Mouse (Mus musculus) CD8-positive naive resting alpha-beta T cell, adult 2 months (primary cell): Measurements from ENCODE around the gene Actr6.

Experiments
- DNase-seq, 2 experiments: peaks; one replicate each; pipeline ENCODE4 v3.0.0; 2022; ENCODE audit warnings: low read depth in 2 of 2, low spot score in 2 of 2

Gene Actr6

DNA sequence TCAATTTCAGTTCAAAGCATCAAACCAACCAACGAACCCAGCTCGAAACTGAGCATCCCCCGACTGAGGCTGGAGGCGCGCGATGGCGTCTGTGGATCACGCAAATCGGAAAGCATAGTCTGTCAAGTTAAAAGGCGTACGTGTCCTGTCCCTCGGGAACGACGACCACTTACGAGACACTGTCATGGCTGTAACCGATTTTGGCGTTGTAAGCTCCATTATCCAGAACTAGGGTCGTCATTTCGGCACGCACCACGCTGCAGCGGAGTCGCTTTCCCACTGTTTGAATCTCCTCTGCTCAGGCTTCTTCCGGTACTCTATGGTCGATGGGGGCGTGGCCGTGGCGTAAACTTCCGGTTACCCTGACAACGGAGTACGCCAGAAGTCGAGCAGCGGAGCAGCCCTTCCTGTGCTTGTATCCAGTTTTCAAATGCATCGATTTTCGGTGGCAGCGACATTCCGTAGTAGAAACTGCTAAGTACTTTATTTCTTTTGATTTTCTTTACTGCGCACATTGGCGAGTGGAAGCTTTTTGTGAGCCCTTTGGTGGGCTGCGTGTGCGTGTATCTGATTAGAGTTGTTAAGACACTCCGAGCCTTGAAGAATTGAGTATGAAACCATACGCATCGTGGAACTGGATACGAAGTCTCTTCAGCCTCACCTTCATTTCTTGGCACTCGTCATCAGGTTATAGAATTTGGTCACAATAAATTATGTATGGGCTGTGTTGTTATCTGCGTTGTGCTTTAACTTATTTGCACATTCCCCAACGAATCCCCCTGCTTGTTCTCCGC, at the start of gene Actr6:
TSS of gene Actr6 (minus strand) at position 295 of the 794 bp plus-strand sequence.
- DNase-seq: peak; percentile 90 to 94

DNA sequence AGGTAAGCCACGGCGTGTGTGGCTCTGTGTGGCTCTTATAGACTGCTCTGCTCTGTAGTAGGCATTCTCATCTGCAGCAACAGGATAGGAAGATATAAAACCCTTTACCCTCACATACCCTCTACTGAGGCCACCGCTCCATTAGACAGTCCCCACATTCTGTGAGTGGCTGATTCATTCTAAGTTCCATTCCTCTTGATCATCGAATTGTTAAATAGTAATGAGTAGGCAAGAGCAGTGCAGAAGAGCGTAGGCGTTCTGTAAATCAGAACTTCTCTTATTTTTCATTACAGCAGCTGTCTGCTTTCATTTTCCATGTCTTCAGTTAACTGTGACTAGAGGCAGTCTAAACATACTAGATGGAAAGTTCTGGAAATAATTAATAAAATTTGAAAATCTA, 43.9 kb upstream of the Actr6 start:
- no peak for DNase-seq

DNA sequence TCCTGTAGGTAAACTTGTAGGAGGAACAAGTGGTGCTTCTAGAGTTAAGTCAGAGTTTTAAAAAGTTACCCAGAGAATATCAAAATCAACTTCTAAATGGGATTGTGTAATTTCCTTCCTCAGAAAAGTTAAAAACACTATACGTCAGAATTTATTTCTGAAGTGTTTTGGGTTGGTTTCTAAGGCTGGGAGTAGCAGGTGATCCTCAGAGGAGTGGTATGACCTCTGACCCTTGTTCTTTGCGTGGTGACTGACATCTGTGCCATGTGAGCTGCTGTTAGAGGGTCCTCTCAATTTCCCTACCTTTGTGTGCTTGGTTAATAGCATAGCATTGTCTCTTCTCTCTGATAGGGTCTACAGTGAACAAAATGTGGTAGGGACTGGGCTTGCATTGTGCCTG, 39.8 kb upstream of the Actr6 start:
- DNase-seq: no peak

DNA sequence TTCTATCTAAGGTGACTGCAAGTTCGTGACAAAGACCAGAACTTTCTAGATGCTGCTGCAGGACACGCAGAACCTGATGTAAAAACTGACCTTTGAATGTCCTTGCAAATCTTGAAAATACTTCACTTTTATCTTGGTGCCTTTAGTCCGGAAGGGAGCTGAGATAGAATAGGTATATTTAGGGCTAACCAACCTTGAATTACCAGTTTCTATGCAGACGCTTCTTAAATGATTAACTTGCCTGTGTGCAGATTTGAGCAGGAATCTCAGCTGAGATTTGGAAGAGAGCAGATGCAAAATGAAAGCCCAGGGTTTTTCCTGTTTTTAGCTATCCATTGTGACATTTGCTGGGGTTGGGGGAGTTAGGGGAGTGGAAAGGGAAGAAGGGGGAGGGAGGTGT, 37.0 kb upstream of the Actr6 start:
- DNase-seq: no peak

GRCm38 (mm10) chr10:89768352-89769020, 36.4 kb upstream of the Actr6 start:
- no peak for DNase-seq

DNA sequence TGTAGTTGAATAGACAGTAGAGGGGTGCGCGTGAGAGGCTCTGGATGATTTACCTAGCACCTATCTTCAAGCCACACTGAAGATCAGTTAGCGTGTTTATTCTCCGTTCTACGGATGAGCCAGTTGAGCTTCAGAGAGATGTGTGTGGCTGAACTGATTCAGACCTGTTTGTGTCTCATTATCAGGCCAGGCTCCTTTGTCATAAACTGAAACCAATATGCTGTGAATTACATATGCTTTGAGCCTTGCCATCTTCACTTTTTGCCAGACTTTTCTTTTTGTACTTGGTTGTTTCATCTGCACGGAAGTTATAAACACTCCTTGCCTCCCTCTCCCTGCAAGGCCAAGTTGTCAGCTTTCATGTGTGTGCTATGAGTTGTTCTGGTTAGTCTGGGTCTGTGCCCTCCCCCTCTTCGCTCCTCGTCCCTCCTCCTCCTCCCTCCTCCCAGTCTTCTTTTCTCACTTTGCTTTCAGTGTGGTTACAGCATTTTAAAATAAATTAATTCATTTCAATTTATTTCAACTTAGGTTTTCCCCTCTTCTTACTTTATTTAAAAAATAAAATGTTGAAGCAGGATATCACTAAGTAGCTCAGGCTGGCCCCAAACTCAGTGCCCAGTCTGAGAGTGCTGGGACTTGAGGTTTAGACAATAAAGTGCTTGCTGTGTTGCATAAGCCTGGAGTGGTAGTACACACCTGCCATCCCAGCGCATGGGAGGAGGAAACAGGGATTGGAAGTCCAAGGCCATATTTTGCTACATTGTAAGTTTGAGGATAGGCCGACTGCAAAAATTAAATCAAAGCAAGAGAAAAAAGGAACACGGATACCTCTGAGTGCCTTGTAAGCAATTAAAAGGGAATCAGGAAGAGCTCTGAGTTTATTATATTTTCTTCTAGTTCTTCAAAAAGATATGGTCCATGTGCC, 34.0 kb upstream of the Actr6 start:
- peak in 1 of 2 experiments; percentile 15 for DNase-seq

DNA sequence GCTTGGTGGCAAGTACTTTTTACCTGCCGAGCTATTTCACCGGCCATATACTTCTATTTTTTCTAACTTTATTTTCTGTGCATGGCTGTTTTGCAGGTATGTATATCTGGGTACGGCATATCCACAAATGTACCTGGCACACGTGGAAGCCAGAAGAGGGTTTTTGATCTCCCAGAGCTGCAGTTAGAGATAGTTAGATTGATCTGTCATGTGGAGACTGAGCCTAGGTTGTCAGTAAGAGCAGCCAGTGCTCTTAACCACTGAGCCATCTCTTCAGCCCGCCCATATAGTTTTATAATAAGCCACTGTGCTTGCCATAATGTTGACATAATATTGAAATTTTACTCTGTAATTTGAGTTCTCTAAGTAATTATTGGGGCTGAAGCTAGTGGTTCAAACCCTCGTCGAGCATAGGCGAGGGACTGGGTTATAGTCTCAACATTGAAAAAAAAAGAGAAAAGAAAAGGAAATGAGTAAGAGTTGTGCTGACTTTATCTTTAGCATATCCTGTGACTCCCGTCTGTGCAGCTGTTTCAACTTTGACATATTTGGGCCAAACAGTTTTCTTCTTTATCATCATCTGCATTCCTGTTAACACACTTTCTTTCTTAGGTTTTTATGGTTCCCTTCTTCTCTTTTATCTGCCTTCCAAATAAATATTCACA, 32.5 kb upstream of the Actr6 start:
- DNase-seq: no peak

DNA sequence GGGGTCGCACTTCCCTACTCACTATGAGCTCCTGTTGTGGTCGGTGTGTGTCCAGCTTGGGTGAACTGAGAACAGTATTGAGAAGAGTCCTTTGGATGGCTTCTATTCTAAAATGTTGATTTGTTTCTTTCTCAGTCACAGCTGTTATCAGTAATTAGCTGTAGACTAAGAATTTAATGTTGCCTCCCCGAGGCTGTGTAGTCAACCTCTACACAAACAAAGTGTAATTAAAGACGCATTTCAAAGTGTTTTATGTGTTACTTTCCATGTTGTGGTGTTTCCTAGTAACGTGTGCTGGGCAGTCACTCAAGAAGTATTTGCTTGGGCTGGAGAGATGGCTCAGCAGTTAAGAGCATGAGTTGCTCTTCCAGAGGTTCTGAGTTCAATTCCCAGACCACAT, 28.7 kb upstream of the Actr6 start:
- DNase-seq: no peak

DNA sequence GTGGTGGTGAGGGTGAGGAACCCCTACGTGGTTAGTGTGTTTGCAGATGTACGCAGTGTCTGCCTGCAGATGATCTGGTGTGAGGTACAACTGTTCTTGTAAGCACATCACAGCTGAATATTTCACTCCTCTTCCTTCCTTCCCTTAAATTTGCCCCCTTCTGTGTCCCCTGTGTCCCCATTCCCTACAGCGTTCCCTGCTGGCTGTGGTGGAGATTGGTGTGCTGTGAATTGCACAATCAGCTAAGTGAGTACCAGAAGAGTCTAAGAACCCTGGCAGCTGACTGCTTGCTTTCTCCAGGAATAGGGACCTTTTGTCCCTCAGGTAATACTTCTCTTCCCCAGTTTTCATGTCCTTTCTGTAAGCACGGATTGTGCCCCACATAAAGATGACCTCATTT, 23.1 kb upstream of the Actr6 start:
- no peak for DNase-seq

- DNase-seq: no peak
These were observed 19.0 kb upstream of the Actr6 start for GRCm38 (mm10) chr10:89751069-89751468.

- no peak for DNase-seq
These were observed 16.5 kb upstream of the Actr6 start for GRCm38 (mm10) chr10:89748619-89749018.

GRCm38 (mm10) chr10:89747911-89748310, 15.8 kb upstream of the Actr6 start:
- DNase-seq: no peak

- no peak for DNase-seq
These were observed 15.3 kb upstream of the Actr6 start for GRCm38 (mm10) chr10:89747221-89747905.

GRCm38 (mm10) chr10:89746581-89746980, 14.5 kb upstream of the Actr6 start:
- no peak for DNase-seq

DNA sequence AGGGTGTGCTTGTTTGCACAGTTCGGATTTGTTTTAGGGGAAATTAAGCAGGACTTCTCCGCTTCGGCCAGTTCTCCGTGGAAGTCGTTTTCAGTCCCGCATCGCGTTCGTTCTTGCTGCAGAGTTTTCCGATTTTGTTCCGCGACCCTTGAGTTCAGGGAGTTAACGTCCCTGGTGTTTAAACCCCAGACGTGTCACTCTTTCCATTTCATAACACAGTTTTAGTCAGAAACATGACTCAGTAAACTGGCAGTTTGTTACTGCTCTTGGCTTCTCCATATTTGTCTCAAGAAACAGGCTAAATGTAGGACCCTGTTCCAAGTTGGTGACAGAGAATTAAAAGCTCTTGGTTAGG, 13.5 kb upstream of the Actr6 start:
- no peak for DNase-seq

GRCm38 (mm10) chr10:89744871-89745665, 13.0 kb upstream of the Actr6 start, which contains the start of gene Uhrf1bp1l:
TSS of gene Uhrf1bp1l (plus strand) at chr10:89744991.
- DNase-seq: peak; percentile 75 to 78

GRCm38 (mm10) chr10:89744341-89744740, 12.2 kb upstream of the Actr6 start:
- no peak for DNase-seq

GRCm38 (mm10) chr10:89743266-89743665, 11.2 kb upstream of the Actr6 start:
- no peak for DNase-seq

DNA sequence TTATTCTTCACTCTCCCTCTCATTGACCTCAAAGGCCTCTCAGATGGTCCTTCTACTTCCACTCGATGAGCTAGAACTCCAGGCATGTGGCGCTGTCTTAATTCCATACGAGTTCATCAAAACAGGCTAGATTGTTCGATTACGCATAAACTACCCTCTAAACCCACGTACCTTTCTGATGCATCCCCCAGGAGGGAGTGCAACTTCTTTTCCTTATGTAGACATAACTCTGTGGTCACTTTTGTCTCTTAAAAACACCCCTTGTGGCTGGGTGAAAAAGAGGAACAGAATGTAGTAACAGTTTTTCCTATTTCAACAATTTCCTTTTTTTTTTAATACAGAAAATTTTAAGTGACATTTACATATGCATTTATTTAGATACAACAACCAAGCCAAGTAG, 8.9 kb upstream of the Actr6 start:
- DNase-seq: no peak

DNA sequence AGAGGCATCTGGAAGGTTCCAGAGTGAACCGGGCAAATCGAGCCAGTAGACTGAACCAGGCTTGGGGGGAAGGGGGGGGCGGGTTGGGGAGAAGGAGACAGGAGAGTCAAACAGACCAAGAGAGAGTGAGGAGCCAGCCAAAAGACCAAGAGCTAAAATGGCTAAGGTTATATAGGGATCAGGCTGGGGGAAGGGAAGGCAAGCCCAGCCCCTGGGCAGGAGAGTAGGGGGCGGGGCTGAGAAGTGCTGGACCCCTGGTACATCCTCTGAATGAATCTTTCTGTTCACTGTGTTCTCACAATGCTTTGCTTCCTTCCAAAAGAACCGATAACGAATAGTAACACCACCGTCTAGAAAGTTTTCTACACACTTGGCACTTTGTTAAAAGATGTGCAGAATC, 7.6 kb upstream of the Actr6 start:
- no peak for DNase-seq
